Mouse (Mus musculus) adrenal gland, postnatal 10 days (tissue): ENCODE data around the gene Olfr279. TPM values are rescaled to one million over a fixed set of nuclear protein-coding genes. Genes with fewer than 3 reads are reported as not detected.
"Not testable (repeated sequence)": the region's sequence is repeated elsewhere in the genome, so short reads cannot be mapped to it uniquely, and the experiment has no call there.

ENCODE experiments used
- DNase-seq: peaks from one replicate; pipeline ENCODE4 v3.0.0; 2021; ENCODE audit warnings: mixed read lengths
- total RNA-seq, 2 experiments: library from RNA; stranded (reverse); gene quantifications; 2 replicates each; pipeline ENCODE4 v1.2.3; 2021

The Olfr279 gene
- total RNA-seq, 2 experiments from 2014 or later: not detected

DNA sequence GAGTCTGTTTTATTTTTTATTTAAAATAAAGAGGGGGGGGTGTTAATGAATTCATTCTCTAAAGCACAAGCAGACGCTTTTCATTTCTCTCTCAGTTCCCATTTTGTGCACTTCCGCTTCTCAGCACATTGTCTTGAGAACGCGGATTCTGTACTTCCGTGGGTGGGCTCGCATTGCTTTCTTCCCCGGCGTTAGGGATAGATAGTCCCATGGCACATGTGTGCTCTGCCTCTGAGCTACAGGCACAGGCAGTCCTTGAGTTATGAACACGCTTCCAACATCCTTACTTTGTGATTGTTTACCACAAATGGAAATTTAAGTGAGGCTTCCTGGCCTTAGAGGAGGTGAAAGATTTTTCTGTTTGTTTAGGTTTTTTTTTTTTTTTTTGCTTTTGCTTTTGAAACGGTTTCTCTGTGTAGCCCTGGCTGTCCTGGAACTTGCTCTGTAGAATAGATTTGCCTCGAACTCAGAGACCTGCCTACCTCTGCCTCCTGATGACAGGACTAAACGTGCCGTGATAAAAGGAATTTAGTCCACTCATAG, 19.3 kb downstream of the Olfr279 start:
- no peak for DNase-seq

DNA sequence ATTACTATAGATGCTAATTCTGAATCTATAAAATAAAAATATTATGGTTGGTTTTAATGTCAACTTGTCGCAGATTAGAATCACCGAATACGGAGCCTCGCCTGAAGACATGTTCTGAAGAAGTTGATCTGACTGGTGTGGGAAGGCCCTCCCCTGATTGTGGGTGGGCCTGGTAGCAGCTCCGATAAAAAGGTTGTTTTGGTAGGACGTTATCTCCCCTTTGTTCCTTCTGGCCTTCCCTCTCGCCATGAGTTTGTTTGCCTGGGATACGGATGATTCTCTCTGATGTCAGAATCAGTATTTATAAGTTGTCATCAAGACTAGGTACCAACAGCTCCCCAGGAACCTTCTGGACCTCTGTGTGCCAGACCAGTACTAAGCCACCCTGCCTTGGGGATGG, 20.0 kb downstream of the Olfr279 start:
- no peak for DNase-seq

DNA sequence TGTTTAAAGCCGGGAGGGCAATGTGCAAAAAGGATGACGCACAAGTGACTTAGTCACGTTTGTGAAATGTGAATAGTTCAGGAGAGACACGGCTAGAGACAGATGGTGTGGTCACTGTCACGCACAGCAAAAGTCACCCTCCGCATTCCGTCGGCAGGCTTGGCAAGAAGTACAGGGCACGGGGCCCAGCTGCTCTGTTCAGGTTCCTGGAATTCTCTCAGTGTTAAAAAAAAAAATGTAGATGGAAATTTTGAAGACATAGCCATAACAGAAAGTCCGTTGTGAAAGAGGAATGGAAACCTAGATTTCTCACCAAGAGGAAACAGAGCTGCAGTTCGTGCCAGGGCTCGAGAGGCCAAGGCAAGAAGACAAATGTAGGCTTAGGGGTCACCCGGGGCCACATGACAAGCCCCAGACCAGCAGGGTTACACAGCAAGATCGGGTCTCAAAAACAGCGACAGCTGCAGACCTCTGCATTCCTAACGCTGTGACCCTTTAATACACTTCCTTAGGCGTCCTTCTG, 20.7 kb downstream of the Olfr279 start:
- DNase-seq: peak; percentile 67

DNA sequence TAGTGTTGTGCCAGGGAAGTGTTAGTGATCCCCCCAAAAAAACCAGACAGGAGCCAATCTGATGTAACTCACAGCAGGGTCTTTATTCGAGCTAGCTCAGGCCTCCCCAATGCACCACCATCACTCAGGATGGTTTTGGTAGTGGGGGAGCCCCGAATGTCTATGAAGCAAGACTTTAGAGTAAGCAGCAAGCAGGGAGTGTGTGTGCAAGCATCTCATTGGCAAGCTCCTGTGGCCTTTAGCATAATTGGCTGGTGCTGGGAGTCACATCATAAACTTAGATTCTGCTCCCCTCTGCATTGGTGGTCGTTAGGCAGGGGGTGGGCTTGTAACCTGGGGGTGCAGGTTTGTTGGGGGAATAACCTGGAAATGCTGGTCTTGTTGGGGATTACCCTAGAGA, 21.5 kb downstream of the Olfr279 start:
- DNase-seq: not testable (repeated sequence)

DNA sequence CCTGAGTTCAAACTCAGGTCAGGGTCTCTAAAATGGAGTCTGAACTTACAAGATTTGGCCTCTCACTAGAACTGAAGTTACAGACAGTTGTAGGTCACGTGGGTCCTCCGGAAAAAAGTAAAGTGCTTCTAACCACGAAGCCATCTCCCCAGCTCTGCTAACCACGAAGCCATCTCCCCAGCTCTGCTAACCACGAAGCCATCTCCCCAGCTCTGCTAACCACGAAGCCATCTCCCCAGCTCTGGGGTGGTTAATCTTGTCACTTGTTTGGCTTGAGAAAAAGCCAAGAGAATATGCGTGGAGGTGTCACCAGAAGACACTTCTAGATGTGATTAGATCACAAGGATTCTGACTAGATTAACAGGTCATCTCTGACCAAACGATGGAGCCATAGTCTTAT, 21.9 kb downstream of the Olfr279 start:
- DNase-seq: no peak

DNA sequence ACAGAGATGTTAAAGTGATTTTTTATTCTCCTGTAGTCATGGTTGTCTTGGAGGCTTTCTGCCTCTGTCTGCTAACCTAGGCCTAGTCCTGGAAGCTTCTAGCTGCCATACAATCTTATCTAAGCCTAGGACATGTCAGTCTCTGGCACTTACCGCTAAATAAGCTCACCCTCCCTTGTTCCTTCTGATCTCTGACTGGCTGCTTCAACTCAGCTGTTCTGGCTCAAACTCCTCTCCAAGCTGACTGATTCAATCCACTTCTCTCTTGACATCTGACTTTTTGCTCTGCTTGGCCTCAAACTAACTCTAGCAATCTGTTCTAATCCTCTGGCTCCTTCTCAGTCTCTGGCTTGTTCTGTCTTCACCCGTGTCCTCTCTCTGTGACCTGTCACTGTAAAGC, 22.6 kb downstream of the Olfr279 start:
- DNase-seq: not testable (repeated sequence)

DNA sequence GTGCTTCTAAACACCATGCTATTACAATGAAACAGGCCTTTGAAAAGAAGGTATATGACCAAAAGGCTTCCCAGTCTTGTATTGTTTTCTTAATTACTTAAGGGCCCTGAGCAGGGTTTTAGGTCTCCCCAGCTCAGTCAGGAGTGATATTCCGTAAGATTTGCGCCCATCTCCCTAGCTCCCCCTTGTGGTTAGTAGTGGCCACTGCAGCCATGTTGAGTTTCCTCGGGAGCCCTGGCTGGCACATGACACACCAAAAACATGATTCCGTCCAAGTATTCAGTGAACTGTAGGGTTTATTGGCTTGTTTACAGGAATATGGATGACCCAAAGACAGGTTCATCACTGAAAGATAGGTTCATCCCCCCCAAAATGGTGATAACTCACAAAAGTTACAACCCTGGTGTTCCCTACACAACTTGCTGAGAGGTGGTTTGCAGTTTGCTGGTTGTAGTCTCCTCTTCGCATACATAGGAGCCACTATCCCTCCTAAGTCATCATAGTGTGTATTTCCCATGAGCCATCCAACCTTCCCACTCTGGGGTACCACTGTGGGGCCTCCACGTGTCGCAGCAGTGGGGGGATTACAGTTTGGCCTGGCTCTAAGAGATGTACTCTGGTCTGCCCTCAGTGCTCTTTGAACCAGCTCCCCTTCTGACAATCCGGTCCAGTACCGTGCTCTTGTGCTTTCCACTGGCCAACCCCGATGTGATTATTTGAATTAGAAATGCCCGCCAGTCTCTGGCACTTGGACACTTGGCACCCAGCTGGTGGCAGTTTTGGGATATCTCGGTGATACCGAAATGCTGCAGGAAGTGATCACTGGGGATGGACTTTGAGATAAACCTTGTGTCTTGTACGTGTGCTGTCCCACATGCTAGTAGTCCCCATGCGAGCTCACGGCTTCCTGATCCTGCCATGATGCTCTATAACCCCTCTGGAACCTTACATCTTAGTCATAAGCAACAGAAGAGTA, 25.5 kb downstream of the Olfr279 start:
- DNase-seq: peak; percentile 79

DNA sequence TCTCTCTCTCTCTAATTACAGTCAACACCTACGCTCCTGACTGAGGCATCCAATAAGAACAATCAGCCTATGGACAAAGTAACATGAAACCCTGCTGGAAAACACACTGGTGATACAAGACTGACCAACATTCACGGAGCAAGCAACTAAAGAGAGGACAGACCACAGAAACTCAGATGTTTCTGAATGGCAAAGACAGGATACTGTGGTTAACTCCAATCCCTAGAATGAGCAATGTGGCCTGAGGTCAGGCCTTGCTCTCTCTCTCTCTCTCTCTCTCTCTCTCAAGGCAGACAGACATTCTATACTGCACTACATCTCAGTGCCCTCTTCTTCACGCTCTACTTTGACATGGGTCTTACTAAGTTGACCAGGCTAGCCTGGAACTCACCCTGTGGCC, 29.0 kb downstream of the Olfr279 start:
- no peak for DNase-seq

DNA sequence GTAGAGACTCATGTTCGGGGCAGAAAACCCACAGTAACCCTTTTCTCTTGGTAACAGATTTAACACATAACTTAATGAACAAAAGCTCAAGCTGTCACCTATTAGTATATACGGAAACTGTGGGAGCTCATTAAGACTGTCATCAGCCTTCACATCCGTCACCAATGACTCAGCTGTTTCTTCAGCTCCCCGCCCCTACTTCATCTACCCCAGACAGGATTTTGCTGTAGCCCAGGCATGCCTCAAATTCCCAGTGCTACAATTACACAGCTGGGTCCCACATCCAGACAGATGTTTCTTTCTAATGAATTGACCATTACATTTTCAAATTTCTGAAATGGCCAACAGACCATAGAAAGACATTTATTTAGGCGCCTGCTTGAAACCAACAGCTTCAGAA, 33.9 kb downstream of the Olfr279 start:
- no peak for DNase-seq

DNA sequence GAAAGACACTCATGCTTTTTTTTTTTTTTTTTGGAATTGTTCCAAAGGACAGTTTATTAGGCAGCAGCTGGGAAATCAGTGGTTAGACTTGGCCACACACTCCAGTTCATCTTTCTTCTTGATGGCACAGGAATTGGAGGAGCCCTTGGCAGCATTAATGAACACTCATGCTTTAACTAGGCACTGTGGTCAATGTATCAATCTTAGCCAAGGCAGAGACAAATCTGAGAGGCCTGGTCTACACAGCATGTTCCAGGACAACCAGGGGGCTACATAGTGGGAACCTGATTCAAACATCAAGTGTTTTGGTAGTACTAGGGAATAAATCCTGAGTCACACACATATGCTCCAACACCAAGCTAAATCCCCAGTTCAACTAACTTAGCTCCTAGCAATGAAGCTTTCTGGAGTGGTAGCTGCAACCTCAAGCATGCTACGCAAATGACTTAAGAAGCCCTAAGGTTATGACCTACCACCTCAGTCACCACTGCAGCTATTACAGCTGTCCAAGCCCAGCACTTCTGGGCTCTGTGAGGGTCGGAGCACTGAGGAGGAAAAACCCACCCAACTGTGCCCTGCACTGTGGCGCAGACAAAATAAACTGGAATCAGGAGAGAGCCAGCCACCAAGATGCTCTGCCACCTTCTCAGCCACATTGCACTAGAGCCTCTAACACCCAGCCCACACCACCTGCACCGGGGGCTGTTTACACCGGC, 35.0 kb downstream of the Olfr279 start:
- DNase-seq: no peak

DNA sequence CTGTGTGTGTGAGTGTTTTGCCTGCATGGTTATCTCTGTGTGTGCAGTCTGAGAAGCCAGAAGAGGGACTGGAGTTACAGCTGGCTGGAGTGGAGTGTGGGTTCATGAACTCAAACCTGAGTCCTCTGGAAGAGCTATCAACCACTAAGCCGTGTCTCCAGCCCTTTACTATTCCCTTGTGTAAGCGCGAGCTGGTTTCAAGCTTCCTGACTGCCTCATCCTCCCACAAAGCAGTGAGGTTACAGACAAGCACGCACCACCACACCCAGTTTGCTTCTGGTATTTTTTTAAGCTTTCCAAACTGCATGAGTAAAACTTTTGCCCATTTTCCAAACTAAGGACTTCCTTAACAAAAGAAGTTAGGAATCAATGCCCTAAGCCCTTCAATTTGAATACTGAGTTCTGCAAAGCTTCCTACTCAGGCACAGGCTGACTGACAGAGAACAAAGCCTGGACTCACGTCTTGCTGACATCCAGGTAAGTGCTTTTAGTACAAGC, 35.9 kb downstream of the Olfr279 start:
- DNase-seq: no peak

DNA sequence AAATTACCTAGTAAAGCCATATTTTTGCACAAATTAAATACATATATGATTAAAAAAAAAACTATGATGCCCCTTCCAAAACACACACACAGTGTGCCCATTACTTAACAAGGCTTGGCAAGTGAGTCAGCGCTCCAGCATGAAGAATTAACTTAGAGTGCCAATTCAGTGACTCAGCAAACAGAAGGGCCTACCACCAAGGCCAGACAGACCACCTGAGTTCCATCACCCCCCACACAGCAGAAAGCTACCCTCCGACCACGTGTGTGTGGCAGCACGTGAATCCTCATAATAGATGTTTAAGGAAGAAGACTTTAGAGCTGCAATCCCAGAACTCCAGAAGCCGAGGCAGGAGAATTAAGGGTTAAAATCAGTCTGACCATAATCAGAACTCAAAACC, 40.1 kb downstream of the Olfr279 start:
- peak; percentile 42 for DNase-seq

DNA sequence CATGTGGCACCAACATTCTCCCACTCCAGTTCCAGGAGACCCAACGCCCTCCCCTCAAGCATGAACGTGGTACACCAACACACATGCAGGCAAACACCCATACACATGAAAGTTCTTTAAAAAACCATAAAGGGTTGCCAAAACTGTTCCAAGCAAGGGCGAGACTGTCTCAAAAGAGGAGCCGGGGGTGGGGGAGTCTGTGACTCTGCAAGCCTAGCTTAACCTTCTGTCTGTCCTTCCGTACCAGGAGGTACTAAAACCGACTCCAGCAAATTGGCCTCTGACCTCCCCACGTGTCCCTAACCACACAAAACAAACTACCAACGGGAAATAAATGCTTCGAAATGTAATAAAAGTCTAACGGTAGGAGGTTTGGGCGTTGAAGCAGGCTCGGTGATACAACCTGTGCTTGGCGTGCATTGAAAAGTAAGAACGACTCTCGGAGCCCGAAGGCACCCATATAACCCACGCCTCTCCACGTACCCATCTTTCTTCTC, 40.9 kb downstream of the Olfr279 start:
- peak; percentile 28 for DNase-seq

DNA sequence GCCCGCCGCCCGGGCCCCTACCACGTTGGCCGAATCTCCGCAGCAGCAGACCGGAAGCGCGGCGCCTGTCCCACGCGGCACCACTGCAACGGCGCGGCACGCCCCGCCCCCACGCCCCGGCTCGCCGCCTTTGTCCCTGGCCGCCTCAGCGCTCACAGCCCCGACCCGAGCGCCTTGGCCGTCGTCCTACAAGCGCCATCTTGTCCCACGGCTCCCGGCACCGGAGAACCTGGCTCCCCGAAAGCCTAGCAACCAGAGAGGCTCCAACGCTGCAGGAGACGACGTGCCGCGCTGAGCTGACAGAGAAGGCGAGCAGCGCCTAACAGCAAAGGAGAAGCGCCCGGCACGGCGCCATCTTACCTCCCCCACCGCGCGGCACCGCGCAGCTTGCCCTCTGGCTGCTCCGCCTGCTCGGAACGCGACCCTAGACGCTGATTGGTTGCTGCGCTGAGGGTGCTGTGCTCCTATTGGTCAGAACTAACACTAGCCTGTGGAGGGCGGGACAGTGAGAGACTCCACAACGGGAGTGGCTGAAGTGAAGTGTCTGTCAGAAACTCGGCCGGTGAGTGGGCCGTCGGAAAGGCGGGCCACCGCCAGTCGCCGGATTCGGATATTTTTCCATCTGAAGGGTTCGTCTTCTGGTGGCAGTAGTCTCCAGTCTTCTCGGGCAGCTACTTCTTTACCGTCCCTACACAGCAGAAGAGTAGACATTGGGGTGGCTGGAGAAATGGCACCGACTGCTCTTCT, 41.9 kb downstream of the Olfr279 start, which contains the start of gene Kansl2:
Gene Kansl2 (minus strand): TSS at position 384 of the 747 bp plus-strand sequence.
- DNase-seq: peak; percentile 98

DNA sequence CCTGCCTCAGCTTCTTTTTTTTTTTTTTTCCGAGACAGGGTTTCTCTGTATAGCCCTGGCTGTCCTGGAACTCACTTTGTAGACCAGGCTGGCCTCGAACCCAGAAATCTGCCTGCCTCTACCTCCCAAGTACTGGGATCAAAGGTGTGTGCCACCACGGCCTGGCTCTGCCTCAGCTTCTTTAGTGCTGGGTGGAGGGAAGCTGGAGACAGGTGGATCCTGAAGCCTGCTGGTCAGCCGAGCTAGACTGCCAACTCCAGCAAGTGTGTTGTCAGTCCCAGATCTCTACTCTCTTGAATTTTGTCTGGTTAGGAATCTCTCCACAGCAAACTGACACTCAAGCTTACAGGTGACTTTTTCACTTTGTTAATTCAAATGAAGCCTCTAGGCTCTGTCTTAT, 43.7 kb downstream of the Olfr279 start:
- DNase-seq: no peak

DNA sequence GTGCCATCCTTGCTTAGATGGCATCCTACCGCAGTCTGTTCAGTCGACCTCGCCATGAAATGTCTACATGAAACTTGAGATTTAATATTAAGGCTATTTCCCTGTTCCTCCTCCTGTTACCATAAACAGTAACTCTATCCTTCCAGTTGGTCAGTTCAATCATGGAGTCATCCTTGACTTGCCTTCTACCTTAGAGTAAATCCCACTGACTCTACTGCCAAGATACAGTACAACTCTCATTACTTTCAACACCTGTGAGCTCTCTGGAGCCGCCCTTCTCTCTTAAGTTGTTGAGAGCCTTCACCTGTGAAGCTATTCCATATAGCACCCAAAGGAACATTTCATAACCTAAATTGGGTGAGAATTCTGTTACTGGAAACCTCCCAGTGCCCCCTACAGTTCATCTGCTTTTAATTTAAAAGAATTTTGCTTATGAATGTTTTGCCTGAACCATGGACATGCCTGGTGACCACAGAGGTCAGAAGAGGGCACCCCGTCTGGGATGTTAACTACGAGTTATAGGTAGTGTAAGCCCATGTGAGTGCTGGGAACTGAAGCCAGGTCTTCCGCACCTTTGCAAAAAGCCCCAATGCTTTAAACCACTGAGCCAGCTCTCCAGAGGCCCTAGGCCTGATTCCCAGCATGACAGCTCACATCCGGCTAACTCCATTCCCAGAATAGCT, 44.8 kb downstream of the Olfr279 start:
- no peak for DNase-seq

DNA sequence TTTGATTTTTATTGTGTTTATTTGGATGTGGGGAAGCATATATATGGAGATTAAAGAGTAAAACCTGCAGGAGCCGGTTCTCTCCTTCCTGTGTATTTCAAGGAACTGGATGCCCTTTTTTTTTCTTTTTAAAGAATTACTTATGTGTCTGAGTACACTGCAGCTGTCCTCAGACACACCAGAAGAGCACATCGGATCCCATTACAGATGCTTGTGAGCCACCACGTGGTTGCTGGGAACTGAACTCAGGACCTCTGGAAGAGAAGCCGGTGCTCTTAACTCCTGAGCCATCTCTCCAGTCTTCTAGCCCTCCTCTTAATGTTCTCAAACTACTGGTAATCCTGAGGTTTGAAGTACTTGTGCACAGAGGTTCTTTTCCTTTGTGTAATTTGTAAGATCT, 45.7 kb downstream of the Olfr279 start:
- DNase-seq: no peak

DNA sequence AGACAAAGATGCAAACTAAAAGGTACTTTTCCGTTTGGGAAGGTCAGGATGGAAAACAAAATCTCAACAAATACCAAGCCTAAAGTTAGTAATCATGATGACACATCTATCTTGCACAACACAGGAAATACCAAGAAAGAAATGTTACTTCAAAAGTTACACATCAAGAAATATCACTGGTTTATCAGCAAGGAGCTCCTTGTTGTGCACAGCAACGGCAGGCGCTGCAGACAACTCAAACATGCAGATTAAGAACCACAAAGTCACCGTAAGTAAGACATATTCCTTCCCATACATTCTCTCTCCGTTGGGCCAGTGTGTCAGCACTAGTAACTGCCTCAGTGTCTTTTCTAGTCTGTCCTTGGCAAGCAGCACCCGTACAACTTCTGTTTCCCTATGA, 48.9 kb downstream of the Olfr279 start:
- no peak for DNase-seq

DNA sequence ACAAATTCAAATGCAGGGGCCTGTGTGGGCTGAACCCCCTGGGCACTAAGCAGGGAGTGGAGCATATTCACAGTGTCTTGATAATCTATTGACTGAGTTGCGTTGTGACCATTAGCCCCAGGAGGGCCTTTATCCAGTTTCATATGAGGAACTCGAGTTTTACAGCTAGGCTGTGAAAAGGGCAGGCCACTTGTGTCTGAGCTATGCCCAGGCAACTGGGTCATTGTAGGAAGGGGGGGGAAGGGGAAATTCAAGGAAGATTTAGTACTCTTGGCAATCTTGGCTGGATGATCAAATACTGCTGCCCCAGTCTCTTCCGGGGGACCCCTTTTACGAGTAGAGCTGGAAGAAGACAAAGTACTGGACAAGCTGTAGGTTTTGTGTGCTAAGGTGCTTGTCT, 51.1 kb downstream of the Olfr279 start:
- DNase-seq: no peak

DNA sequence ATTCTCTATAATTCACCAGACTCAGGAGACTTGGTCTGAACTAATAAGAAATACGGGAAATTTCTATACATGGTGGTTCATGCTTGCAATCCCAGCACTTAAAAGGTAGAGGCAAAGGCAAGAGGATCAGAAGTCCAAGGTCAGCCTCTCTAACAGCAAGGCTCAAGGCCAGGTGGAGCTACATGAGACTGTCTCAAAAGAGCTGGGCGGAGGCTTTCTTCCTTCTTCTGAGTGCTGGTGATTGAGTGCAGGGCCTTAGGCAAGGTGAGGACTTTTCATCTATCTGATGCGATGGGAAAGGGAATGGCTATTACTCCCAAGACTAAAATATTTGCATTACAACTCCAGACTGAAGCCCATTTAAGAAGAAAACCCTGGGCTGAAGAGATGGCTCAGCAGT, 52.9 kb downstream of the Olfr279 start:
- no peak for DNase-seq

DNA sequence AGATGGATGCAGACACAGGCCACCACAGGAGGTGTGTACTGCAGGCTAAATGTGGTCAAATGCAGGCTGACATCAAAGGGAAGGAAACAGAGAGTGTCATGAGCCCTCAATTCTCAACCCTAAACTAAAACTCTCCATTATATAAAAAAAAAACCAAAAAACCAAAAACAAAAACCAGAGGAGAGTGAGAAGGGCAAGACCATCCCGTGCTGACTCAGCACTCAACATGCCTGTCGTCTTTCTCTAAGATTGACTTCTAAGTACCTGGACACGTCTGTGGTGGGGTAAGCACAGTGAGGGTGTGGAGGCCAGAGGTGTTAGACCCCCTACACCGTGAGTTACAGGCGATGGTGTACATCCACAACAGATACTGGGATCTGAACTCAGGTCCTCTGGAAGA, 54.6 kb downstream of the Olfr279 start:
- no peak for DNase-seq
